Mouse (Mus musculus) gastrocnemius, postnatal 25 days (tissue): ENCODE data around the gene Tlr6. TPM values are rescaled to one million over a fixed set of nuclear protein-coding genes. Genes with fewer than 3 reads are reported as not detected.

Experiments used
- DNase-seq: peaks from one replicate; pipeline ENCODE4 v3.0.0; 2022
- microRNA-seq, 2 experiments: library from miRNA; unstranded; fragments of <30 nt; microRNA quantifications; one replicate each; pipeline ENCODE4 v1.2.0; 2021; ENCODE audit warnings: borderline replicate concordance in 2 of 2
- total RNA-seq, 2 experiments: library from RNA; stranded (reverse); gene quantifications; 1 replicate in 1 of 2; 2 replicates in 1 of 2; pipeline ENCODE4 v1.2.3; 2021

Tlr6 gene
- total RNA-seq, 2 experiments from 2014 or later: 0.92 to 1.2 TPM

DNA sequence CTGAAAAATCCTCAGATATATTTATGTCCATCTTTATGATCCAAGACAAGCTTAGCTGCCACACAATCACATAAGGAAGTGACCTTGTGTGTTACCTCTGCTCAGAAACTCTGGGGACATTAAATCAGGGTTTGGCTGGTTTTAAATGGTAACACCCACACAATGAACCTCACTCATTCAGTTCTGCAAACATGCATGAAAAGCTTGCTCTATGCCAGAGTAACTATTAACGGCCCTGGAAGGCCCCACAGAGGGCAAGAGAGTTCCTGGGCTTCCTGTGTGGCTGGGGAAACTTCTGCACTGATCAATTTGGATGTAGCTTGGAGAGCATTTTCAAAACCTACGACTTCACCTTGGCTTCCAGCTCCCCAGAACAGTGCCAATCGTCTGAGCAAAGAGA is 27.7 kb downstream of the Tlr6 start:
- DNase-seq: no peak

DNA sequence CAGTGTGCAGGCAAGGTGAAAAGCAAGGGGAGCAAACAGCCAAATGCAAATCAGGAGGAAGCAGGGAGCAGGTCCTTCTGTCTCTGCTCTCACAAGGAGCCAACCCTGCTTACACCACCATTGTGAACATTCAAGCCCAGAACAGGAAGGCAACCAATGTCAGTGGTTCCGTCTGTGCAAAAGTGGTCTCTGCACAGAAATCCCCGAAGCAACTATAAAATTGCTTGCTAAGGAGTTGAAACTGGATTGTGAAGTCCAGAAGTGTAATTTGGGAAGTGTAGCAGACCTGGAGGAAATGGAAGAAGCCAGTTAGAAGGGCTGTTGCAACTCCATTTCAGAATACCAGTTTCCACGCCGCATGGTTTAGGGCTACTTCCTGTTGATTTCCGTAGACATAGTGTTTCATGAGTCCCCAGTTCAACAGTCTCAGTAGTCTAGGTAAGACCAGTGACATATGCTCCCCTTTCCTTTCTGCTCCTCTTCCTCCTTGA is 37.0 kb downstream of the Tlr6 start:
- no peak for DNase-seq

DNA sequence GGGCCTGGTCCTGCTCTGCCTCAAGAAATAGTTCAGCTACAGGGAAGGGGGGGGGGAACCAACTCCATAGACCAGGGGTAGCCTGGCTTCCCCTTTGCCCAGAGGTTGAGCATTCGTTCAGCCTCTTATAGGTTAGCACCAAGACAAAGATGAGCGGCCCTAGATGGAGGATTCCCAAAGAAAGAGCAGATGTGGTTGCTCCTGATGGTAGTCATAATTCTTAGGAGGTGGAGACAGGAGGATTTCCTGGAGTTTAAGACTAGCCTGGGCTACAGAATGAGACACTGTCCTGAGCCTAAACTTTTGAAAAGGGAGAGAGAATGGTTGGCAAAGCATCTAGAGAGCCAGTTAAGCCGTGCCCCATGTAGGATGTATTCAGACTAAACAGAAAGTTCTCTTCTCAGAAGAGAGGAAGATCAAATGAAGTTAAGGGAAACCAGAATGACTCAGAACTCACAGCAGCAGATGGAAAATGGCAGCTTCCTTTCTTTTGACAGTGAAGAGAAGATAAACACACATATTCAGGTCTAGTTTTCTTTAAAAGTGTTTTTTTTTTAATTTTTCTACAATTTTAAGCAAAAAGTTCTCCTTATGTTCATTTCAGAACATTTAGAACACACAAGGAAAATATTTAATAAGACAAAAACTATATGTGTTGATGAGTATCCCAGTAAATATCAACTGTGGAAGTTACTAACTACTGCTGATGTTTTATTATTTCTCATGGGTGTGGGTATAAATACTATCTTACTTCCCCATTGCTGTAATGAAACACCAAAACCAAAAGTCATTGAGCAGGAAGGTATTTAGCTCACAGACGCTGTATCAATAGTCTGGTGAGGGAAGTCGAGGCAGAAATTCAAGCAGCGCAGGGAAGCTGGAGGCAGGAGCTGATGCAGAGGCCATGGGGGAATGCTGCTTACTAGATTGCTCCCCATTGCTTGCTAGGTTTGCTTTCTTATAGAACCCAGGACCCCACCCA is 41.0 kb downstream of the Tlr6 start:
- DNase-seq: no peak

DNA sequence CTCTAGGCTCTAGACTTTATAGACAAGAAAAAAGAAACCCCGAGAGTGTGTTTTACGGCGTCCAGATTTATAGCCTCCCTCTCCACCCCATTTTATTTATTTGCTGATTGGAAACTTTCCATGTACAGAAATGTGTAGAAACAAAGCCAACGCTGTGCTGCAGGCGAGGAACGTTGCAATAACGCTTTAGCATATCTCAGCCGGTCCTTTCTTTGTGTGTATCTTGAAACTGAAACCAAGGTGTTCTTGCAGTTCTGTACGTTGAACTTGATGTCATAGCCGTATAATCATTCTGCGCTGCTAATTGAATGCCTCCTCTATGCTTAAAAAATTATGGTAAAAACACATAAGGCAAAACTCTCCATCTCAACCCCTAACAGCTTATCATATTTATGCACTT is 42.2 kb downstream of the Tlr6 start:
- no peak for DNase-seq

- no peak for DNase-seq
Observed at GRCm38 (mm10) chr5:64917161-64917560, 42.7 kb downstream of the Tlr6 start.

DNA sequence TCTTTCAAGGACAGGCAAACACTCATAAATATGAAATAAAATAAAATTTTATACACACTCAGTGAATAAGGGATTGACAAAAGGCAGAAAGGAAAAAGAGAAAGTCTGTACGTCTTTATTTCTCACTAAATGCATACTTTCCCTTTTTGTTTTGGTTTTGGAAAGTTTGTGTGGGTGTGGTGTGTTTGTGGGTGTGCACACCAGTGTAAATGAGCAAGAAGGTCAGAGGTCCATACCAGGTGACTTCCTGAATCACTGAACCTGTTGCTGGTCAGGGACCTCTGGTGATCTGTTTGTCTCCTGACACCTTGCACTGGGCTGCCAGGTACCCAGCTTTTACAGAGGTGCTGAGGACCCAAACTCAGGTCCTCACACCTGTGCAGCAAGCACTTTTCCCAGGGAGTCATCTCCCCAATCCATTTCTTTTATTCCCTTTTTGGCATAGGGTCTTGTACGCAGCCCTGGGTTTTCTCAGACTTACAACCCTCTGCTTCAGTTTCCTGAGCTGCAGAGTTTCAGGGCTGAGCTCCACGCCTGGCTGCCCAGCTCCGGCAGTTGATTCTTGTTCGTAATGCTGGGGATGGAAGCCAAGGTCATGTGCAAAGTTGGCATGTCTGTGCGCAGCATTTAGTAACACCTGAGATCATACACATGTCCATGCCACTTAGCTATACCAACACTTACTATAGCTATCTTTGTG is 51.2 kb downstream of the Tlr6 start:
- DNase-seq: no peak

DNA sequence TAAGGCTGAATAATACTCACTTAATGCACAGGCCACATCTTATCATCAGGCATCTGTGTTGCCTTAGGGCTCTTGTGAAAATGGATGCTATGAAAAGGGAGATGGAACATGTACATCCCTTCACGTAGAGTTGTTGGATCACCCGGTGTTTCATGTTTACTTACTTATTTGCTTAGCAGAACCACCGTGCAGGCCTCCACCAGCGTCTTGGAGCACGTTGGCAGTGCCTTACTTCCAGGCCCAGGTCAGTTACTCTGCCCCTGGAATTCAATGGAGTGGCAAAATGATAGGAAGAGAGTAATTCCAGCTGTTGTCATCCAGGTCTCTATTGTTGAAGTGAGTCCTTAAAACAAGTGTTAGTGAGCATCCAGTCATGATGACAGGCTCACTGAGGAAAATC is 52.0 kb downstream of the Tlr6 start:
- DNase-seq: no peak

DNA sequence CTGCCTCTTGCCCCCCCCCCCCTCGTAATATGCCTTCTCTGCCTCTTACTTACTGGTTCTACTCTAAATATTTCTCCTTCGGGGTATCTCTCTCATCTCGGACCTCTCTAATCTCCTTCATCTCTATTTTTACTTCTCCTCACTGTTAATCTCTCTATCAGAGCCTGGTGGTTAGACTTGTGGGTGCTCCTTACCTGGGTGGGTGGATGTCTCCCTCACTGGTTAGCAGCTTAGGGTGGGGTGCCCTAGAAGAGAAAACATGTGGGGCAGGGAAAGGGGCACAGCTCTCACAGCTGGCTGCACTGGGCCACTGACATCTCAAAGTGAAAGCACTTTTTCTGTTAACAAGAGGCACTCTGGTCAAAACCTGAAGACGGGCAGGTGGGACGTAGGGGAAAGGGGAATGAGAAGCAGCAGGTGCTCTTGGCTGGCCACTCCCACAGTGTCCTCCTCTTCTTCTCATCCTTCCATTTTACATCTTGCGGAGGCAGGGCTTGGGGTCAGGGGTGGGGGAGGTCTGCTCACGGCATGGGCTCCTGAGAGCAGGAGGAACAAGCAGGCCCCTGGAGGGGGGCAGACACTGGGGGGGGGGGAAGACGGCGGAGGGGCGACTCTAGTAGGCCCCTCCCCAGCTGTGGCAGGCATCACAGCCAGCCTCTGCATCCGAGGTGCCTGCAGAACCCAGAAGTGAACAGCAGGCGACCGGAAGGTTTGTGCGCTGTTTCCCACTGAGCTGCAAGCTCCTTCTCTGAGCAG is 54.2 kb downstream of the Tlr6 start:
- no peak for DNase-seq

Small RNAs within 50 kb of the gene (microRNA-seq; reads per million reads assigned to microRNA genes)
- 189 to 255 reads per million in 2 experiments for gene Mir574

Other genes with a start within 250 kb of the Tlr6 start
- gene Klf3, start 156.7 kb downstream of the Tlr6 start, total RNA-seq: 10 to 100 TPM; 12.6 to 17.5 TPM
- gene Tlr1, start 26.5 kb downstream of the Tlr6 start, total RNA-seq: under 1 TPM; 0.13 to 0.33 TPM
- 10 to 100 TPM; 15.8 to 16.2 TPM for gene Fam114a1, start 10.0 kb upstream of the Tlr6 start, total RNA-seq
- gene Tmem156, start 132.0 kb upstream of the Tlr6 start, total RNA-seq: not detected
- 1 to 10 TPM; 6.5 to 6.8 TPM for gene Klhl5, start 147.4 kb upstream of the Tlr6 start, total RNA-seq
- gene Wdr19, start 239.6 kb upstream of the Tlr6 start, total RNA-seq: 1 to 10 TPM; 1.9 to 2.0 TPM